Mouse (Mus musculus) urinary bladder, postnatal 14 days (tissue): Measurements from ENCODE around the gene Galnt14.

Experiments used
- DNase-seq: peaks from one replicate; pipeline ENCODE4 v3.0.0; 2021; ENCODE audit warnings: low spot score

Gene Galnt14

DNA sequence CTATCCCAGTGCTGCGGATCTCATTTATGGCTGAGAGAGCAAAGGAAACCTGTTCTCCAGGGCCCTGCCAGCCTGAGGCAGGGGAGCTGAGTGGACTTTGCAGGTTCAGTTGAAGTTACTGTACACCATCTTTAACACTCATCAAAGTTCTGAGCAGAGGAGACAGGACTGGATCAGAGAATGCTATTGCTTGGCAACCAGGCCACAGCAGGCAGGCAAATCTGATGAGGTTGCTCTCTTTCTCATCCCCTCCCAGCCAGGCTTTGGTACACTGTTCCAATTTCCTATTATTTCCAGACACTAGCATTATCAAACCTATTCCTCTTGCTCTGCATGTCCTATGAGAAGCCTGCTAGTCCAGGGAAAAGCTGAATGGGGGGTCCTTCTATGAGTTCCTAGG, 41.3 kb downstream of the Galnt14 start:
- DNase-seq: no peak

DNA sequence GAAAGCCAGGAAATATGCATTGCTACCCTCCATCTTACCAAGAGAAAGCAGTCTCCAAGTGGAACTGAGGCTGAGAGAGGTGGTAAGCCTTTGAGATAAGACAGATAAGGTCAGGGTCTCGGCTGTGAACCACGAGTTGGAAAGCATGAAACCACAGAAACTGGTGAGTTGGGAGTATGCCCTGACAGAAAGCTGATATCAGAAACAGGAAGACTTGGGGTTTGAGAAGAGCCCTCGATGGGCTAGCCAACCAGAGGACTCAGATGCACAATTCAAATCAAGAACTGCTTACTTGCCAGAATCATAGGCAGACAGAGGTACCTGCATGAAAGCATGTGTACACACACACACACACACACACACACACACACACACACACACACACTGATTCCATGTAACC, 47.0 kb downstream of the Galnt14 start:
- no peak for DNase-seq

- DNase-seq: no peak
Measured at GRCm38 (mm10) chr17:73658731-73659445, 51.4 kb downstream of the Galnt14 start.

- DNase-seq: no peak
Measured at GRCm38 (mm10) chr17:73656373-73656772, 53.9 kb downstream of the Galnt14 start.

- DNase-seq: no peak
Measured at GRCm38 (mm10) chr17:73654261-73654660, 56.0 kb downstream of the Galnt14 start.

GRCm38 (mm10) chr17:73649371-73649770, 60.9 kb downstream of the Galnt14 start:
- DNase-seq: no peak

GRCm38 (mm10) chr17:73641676-73642075, 68.6 kb downstream of the Galnt14 start:
- DNase-seq: no peak

- no peak for DNase-seq
Measured at GRCm38 (mm10) chr17:73640117-73640480, 70.2 kb downstream of the Galnt14 start.

- no peak for DNase-seq
Measured at GRCm38 (mm10) chr17:73639401-73640116, 70.7 kb downstream of the Galnt14 start.

DNA sequence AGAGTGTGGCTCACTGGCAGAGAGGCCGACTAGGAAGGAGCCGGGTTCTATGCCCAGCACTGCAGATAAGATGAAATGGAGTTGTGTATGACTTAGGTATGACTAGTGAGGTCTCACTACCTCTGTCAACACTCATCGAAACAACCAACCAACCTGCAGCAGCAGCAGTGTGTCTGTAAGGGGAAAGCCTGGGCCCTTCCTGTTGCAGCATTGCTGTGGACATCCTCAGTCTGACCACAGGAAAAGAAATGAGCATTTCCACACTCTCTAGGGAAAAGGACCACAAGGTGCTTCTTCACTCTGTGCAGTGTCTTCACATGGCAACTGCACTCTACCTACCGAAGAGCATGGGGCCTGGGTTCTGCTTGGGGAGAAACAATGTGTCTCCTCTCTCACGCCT, 73.3 kb downstream of the Galnt14 start:
- no peak for DNase-seq

GRCm38 (mm10) chr17:73634896-73635295, 75.4 kb downstream of the Galnt14 start:
- DNase-seq: no peak

DNA sequence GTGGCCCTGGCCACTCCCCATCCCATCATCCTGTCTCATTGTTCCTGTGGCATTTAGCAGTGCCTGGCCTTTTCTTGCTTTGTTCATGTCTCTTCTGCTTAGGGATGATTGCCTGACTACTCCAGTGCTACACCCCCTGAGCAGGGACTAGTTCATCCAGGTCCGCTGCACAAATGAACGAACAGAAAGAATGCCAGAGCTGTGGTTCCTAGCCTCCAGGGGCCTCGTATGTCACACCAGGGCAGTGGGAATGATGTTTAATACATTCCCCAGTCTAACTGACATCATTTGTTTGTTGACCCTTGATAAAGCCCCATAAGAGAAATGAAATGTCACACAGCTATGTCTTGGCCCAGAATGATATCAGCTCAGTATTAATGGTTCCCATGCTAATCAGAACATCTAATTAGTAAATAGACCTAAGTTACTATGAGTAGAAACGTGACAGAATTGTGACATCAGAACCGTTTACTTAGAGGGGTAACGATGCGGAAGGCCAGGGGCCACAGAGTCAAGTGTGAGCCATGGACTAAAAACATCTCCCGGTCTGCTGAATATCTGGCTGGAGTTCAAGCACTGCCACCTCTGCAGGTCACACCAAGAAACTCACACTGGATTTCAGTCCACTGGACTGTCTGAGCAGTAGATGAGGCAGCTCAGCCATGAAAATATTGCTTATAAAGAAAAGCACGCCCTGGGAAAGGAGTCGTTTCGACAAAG, 76.1 kb downstream of the Galnt14 start:
- no peak for DNase-seq

DNA sequence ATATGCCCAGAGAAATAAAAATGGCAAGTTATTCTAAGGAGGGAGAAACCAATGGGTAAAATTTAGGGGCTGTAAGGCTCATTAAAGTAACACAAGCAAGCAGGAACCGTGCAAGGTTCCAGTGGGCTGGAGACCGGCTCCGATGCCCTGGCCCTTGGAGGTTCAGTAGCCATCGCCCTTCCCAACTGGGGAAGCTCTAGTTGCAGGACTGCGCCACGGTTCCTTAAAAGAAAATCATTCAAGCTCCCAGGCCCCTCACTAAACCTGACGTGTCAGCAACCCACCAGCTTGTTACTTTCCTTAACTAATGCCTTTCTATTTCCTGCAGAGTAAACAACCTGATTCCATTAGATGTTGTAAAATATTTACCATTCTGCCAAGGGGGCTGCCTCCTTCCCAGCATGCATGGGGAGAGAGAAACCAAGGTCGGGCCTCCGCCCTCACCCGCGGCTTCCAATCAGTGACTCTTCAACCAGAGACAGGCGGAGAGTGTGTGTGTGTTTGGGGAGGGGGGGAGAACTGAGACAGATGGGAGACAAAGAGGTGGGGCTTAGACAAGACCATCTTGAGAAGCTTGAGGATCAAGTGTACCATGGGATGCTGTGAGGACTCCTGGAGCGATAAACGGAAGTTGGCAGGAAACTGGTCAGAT, 81.9 kb downstream of the Galnt14 start:
- no peak for DNase-seq

DNA sequence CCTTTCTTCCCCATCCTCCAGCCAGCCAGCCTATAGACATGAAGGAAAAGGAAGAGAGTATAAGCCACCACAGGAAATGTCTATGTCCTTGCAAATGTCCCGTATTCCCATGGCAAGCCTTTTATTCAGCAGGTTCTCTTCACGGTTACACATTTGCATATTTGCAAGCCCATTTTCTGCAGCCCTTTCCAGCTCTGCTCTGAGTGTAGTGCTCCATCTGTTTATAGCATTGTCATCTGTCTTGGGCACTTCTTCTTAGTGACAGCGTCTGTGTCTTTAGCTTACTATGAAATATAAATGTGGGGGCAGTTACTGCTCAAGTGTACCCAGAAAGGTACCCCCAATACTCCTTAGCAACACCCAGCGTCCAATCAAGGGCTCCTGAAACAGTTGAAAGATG, 83.3 kb downstream of the Galnt14 start:
- no peak for DNase-seq

- no peak for DNase-seq
Measured at GRCm38 (mm10) chr17:73620049-73620448, 90.2 kb downstream of the Galnt14 start.

GRCm38 (mm10) chr17:73602552-73603478, 107.4 kb downstream of the Galnt14 start:
- no peak for DNase-seq

- no peak for DNase-seq
Measured at GRCm38 (mm10) chr17:73599923-73600322, 110.3 kb downstream of the Galnt14 start.

- DNase-seq: no peak
Measured at GRCm38 (mm10) chr17:73592081-73592480, 118.2 kb downstream of the Galnt14 start.

- DNase-seq: no peak
Measured at GRCm38 (mm10) chr17:73587573-73587972, 122.7 kb downstream of the Galnt14 start.

- DNase-seq: no peak
Measured at GRCm38 (mm10) chr17:73574186-73574585, 136.1 kb downstream of the Galnt14 start.

- DNase-seq: no peak
Measured at GRCm38 (mm10) chr17:73572881-73573280, 137.4 kb downstream of the Galnt14 start.
